Mouse (Mus musculus): ENCODE results near the gene Defb21. TPM values are rescaled to one million over a fixed set of nuclear protein-coding genes. Genes with fewer than 3 reads are reported as not detected.

The Defb21 gene
- not detected in 2 replicates for polyA plus RNA-seq (2014; fragmentation: Nextera tagmentation; extraction: Ambion mirVana)

- 61% methylated on average over 11 of the region's 11 CpGs for WGBS
- H3K4me2 ChIP-seq (ENCODE audit: low read depth, low read length): no peak within 1 kb of the TSS
- DNase-seq (ENCODE audit: low spot score): no peak
Observed at GRCm38 (mm10) chr2:152572114-152572794, at the start of gene Defb21. Defb21 (plus strand) TSS chr2:152572744.

GRCm38 (mm10) chr2:152539944-152540710 lies 32.4 kb upstream of the Defb21 start, which contains the start of gene Defb29:
Defb29 (minus strand) TSS chr2:152540098.
- H3K4me2 ChIP-seq (ENCODE audit: low read depth, low read length): no peak within 1 kb of the TSS
- no peaks in the 10 kb centered on the region for H3K4me1 ChIP-seq (ENCODE audit: control insufficient read depth, insufficient read depth, low read length)
- no peaks in the 10 kb centered on the region for H3K27me3 ChIP-seq (replicated peaks; ENCODE audit: control insufficient read depth, insufficient read depth, low read length)
- no peaks in the 10 kb centered on the region for H3K9me3 ChIP-seq (ENCODE audit: control insufficient read depth, low read length)
- WGBS: 54% methylated on average over 13 of the region's 13 CpGs
- ATAC-seq (ENCODE audit: low read depth) (no peak), DNase-seq (ENCODE audit: low spot score) (no peak)
- no peak within 1 kb of the TSS for H3K9ac ChIP-seq (ENCODE audit: low read depth, low read length)
- H3K27ac ChIP-seq (replicated peaks; ENCODE audit: low read depth, low read length): no peak within 1 kb of the TSS
- H3K4me3 ChIP-seq (ENCODE audit: low read depth, low read length): no peak within 1 kb of the TSS
- no peaks in the 10 kb centered on the region for H3K36me3 ChIP-seq (ENCODE audit: control insufficient read depth, insufficient read depth, low read length)

More at GRCm38 (mm10) chr2:152572114-152572794, at the start of gene Defb21:
- Histone ChIP-seq H3K36me3 (ENCODE audit: control insufficient read depth, insufficient read depth, low read length) (no peaks in the 10 kb centered on the region), H3K27me3 (replicated peaks; ENCODE audit: control insufficient read depth, insufficient read depth, low read length) (no peaks in the 10 kb centered on the region), H3K4me3 (ENCODE audit: low read depth, low read length) (no peak within 1 kb of the TSS), H3K27ac (replicated peaks; ENCODE audit: low read depth, low read length) (no peak within 1 kb of the TSS), H3K4me1 (ENCODE audit: control insufficient read depth, insufficient read depth, low read length) (no peaks in the 10 kb centered on the region), H3K9me3 (ENCODE audit: control insufficient read depth, low read length) (no peaks in the 10 kb centered on the region), H3K9ac (ENCODE audit: low read depth, low read length) (no peak within 1 kb of the TSS)
- no peak for ATAC-seq (ENCODE audit: low read depth)

GRCm38 (mm10) chr2:152541979-152542378 lies 30.6 kb upstream of the Defb21 start:
- no peak for DNase-seq (ENCODE audit: low spot score)
- no peaks in the 10 kb centered on the region for H3K36me3 ChIP-seq (ENCODE audit: control insufficient read depth, insufficient read depth, low read length)
- no peak overlapping the region for H3K4me3 ChIP-seq (ENCODE audit: low read depth, low read length)
- no peak overlapping the region for H3K9ac ChIP-seq (ENCODE audit: low read depth, low read length)
- no peaks in the 10 kb centered on the region for H3K4me1 ChIP-seq (ENCODE audit: control insufficient read depth, insufficient read depth, low read length)
- no peak overlapping the region for H3K27ac ChIP-seq (replicated peaks; ENCODE audit: low read depth, low read length)
- H3K4me2 ChIP-seq (ENCODE audit: low read depth, low read length): no peak overlapping the region
- no peaks in the 10 kb centered on the region for H3K27me3 ChIP-seq (replicated peaks; ENCODE audit: control insufficient read depth, insufficient read depth, low read length)
- H3K9me3 ChIP-seq (ENCODE audit: control insufficient read depth, low read length): no peaks in the 10 kb centered on the region
- 81% methylated on average over 9 of the region's 9 CpGs for WGBS
- no peak for ATAC-seq (ENCODE audit: low read depth)

GRCm38 (mm10) chr2:152542897-152543296 lies 29.6 kb upstream of the Defb21 start:
- no peaks in the 10 kb centered on the region for H3K36me3 ChIP-seq (ENCODE audit: control insufficient read depth, insufficient read depth, low read length)
- no peaks in the 10 kb centered on the region for H3K27me3 ChIP-seq (replicated peaks; ENCODE audit: control insufficient read depth, insufficient read depth, low read length)
- ATAC-seq (ENCODE audit: low read depth) (no peak), DNase-seq (ENCODE audit: low spot score) (no peak)
- H3K4me3 ChIP-seq (ENCODE audit: low read depth, low read length): no peak overlapping the region
- H3K4me2 ChIP-seq (ENCODE audit: low read depth, low read length): no peak overlapping the region
- H3K4me1 ChIP-seq (ENCODE audit: control insufficient read depth, insufficient read depth, low read length): no peaks in the 10 kb centered on the region
- 66% methylated on average over 2 of the region's 2 CpGs for WGBS
- H3K9ac ChIP-seq (ENCODE audit: low read depth, low read length): no peak overlapping the region
- H3K9me3 ChIP-seq (ENCODE audit: control insufficient read depth, low read length): no peaks in the 10 kb centered on the region
- no peak overlapping the region for H3K27ac ChIP-seq (replicated peaks; ENCODE audit: low read depth, low read length)

- WGBS: 71% methylated on average over 4 of the region's 4 CpGs
- Histone ChIP-seq H3K4me1 (ENCODE audit: control insufficient read depth, insufficient read depth, low read length) (no peaks in the 10 kb centered on the region), H3K36me3 (ENCODE audit: control insufficient read depth, insufficient read depth, low read length) (no peaks in the 10 kb centered on the region), H3K9me3 (ENCODE audit: control insufficient read depth, low read length) (no peaks in the 10 kb centered on the region), H3K27me3 (replicated peaks; ENCODE audit: control insufficient read depth, insufficient read depth, low read length) (no peaks in the 10 kb centered on the region), H3K4me2 (ENCODE audit: low read depth, low read length) (no peak overlapping the region), H3K4me3 (ENCODE audit: low read depth, low read length) (no peak overlapping the region), H3K27ac (replicated peaks; ENCODE audit: low read depth, low read length) (no peak overlapping the region), H3K9ac (ENCODE audit: low read depth, low read length) (no peak overlapping the region)
- ATAC-seq (ENCODE audit: low read depth) (no peak), DNase-seq (ENCODE audit: low spot score) (no peak)
Observed at GRCm38 (mm10) chr2:152543478-152543877, 29.1 kb upstream of the Defb21 start.

GRCm38 (mm10) chr2:152544691-152545090 lies 27.9 kb upstream of the Defb21 start:
- peak; percentile 62; the same call in 1 of the 2 replicates for ATAC-seq (ENCODE audit: low read depth)
- Histone ChIP-seq H3K27ac (replicated peaks; ENCODE audit: low read depth, low read length) (no peak overlapping the region), H3K9me3 (ENCODE audit: control insufficient read depth, low read length) (no peaks in the 10 kb centered on the region), H3K4me2 (ENCODE audit: low read depth, low read length) (no peak overlapping the region), H3K4me3 (ENCODE audit: low read depth, low read length) (no peak overlapping the region), H3K27me3 (replicated peaks; ENCODE audit: control insufficient read depth, insufficient read depth, low read length) (no peaks in the 10 kb centered on the region), H3K4me1 (ENCODE audit: control insufficient read depth, insufficient read depth, low read length) (no peaks in the 10 kb centered on the region), H3K36me3 (ENCODE audit: control insufficient read depth, insufficient read depth, low read length) (no peaks in the 10 kb centered on the region), H3K9ac (ENCODE audit: low read depth, low read length) (no peak overlapping the region)
- WGBS: 15% methylated on average over 4 of the region's 4 CpGs
- peak; percentile 57 for DNase-seq (ENCODE audit: low spot score)

- no peak overlapping the region for H3K4me3 ChIP-seq (ENCODE audit: low read depth, low read length)
- no peak overlapping the region for H3K4me2 ChIP-seq (ENCODE audit: low read depth, low read length)
- no peak overlapping the region for H3K9ac ChIP-seq (ENCODE audit: low read depth, low read length)
- WGBS: 72% methylated on average over 5 of the region's 5 CpGs
- H3K36me3 ChIP-seq (ENCODE audit: control insufficient read depth, insufficient read depth, low read length): no peaks in the 10 kb centered on the region
- no peaks in the 10 kb centered on the region for H3K4me1 ChIP-seq (ENCODE audit: control insufficient read depth, insufficient read depth, low read length)
- H3K27ac ChIP-seq (replicated peaks; ENCODE audit: low read depth, low read length): no peak overlapping the region
- DNase-seq (ENCODE audit: low spot score) (no peak), ATAC-seq (ENCODE audit: low read depth) (no peak)
- H3K9me3 ChIP-seq (ENCODE audit: control insufficient read depth, low read length): no peaks in the 10 kb centered on the region
- no peaks in the 10 kb centered on the region for H3K27me3 ChIP-seq (replicated peaks; ENCODE audit: control insufficient read depth, insufficient read depth, low read length)
Observed at GRCm38 (mm10) chr2:152548124-152548523, 24.4 kb upstream of the Defb21 start.

- H3K27ac ChIP-seq (replicated peaks; ENCODE audit: low read depth, low read length): no peak overlapping the region
- no peak overlapping the region for H3K4me3 ChIP-seq (ENCODE audit: low read depth, low read length)
- H3K36me3 ChIP-seq (ENCODE audit: control insufficient read depth, insufficient read depth, low read length): no peaks in the 10 kb centered on the region
- 0 out of 2 replicates have a peak overlapping the region, but pooled peaks have one; percentile 34 for H3K9ac ChIP-seq (ENCODE audit: low read depth, low read length)
- H3K4me1 ChIP-seq (ENCODE audit: control insufficient read depth, insufficient read depth, low read length): no peaks in the 10 kb centered on the region
- DNase-seq (ENCODE audit: low spot score) (peak; percentile 75), ATAC-seq (ENCODE audit: low read depth) (0 out of 2 replicates have a peak, but pooled peaks have one; percentile 41)
- peak overlapping the region; percentile 45 for H3K4me2 ChIP-seq (ENCODE audit: low read depth, low read length)
- WGBS: 11% methylated on average over 16 of the region's 16 CpGs
- H3K27me3 ChIP-seq (replicated peaks; ENCODE audit: control insufficient read depth, insufficient read depth, low read length): no peaks in the 10 kb centered on the region
- H3K9me3 ChIP-seq (ENCODE audit: control insufficient read depth, low read length): no peaks in the 10 kb centered on the region
Observed at GRCm38 (mm10) chr2:152553774-152554423, 18.6 kb upstream of the Defb21 start.
